17 mouse cellular contexts compared by ENCODE assay signal in the genomic region with DNA sequence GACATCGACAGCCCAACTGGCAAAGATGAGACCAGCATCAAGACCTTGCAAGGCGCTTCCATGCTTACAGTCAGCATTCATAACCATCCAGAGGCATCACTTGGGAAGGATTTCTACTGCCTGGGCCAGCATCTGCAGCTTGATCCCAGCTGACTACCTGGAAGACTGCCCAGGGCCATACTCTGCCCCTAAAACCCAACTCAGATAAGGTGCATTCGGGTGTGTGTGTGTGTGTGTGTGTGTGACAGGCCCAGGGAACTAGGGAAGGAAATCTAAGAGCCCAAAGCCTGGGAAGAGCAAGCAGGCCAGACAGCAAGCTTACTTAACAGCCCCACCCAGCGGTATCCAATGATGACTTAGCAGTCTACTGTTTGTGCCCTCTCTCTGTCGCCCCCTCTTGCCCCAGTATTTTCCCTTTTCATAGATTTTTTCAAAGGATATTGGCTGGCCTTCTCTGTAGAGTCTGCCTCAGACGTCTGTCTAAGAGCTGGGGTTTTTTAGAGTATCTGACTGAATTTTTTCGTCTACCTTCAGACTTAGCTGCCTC. TPM values are rescaled to one million over a fixed set of nuclear protein-coding genes. Genes with fewer than 3 reads are reported as not detected.
DNase-seq lines count a peak whose midpoint lies in the region; ATAC-seq and TF ChIP-seq lines count a peak whose summit lies in the region.
"Had no signal": no experiment of that assay in that cellular context is flagged by ENCODE, and none has a peak within 500 bp of the region (broad histone marks: within the 10 kb centered on the region; RNA-seq: fewer than 3 reads in every experiment).

No protein-coding gene starts in this region.

- no peaks in the 10 kb centered on the region for H3K9me3 ChIP-seq in intestine, postnatal 0 days (ENCODE audit: control insufficient read depth)
- H3K9me3 ChIP-seq in intestine, embryonic 15.5 days: no peaks in the 10 kb centered on the region
- H3K9me3 ChIP-seq in E14TG2a.4 (ENCODE audit: low read length): no peaks in the 10 kb centered on the region
- H3K9me3 ChIP-seq: liver, embryonic 15.5 days; neural tube, embryonic 15.5 days had no signal

- no peak overlapping the region for H3K9ac ChIP-seq in intestine, postnatal 0 days (ENCODE audit: low read depth, low read length)
- no peak overlapping the region for H3K9ac ChIP-seq in intestine, embryonic 15.5 days
- H3K9ac ChIP-seq: liver, embryonic 15.5 days; neural tube, embryonic 15.5 days had no signal

- H3K4me1 ChIP-seq in intestine, postnatal 0 days (replicated peaks; ENCODE audit: control insufficient read depth, insufficient read depth, low read length): no peaks in the 10 kb centered on the region
- H3K4me1 ChIP-seq in intestine, embryonic 15.5 days (replicated peaks): no peaks in the 10 kb centered on the region
- peaks cover 56% of the 10 kb centered on the region for H3K4me1 ChIP-seq in E14TG2a.4 (replicated peaks; ENCODE audit: low read depth, low read length)

- H3K4me2 ChIP-seq in intestine, postnatal 0 days (replicated peaks; ENCODE audit: low read depth): no peak overlapping the region
- H3K4me2 ChIP-seq in intestine, embryonic 15.5 days (replicated peaks): no peak overlapping the region
- H3K4me2 ChIP-seq: liver, embryonic 15.5 days; neural tube, embryonic 15.5 days had no signal

- ATAC-seq in intestine, postnatal 0 days: no peak
- no peak for ATAC-seq in intestine, embryonic 15.5 days
- no peak for ATAC-seq in megakaryocyte, adult 5-6 weeks (ENCODE audit: poor library complexity, severe bottlenecking)
- ATAC-seq: Patski had no signal

- 0 out of 2 replicates have a peak, but pooled peaks cover 6% of the 10 kb centered on the region for H3K36me3 ChIP-seq in intestine, postnatal 0 days (ENCODE audit: control insufficient read depth, insufficient read depth)
- peaks cover 6% of the 10 kb centered on the region; the same call in 1 of the 2 replicates for H3K36me3 ChIP-seq in intestine, embryonic 15.5 days
- no peaks in the 10 kb centered on the region for H3K36me3 ChIP-seq in E14TG2a.4 (ENCODE audit: insufficient read depth, low read length)
- H3K36me3 ChIP-seq: liver, embryonic 15.5 days had no signal

- peak; percentile 19; the same call in 1 of the 2 replicates for TF ChIP-seq CTCF in intestine, postnatal 0 days (IDR thresholded peaks at IDR 0.05; ENCODE audit: low read depth)
- TF ChIP-seq CTCF in E14TG2a.4 (conservative IDR thresholded peaks at IDR 0.05; ENCODE audit: low read length): peak; percentile 22; the same call in 1 of the 2 replicates

- DNase-seq in cerebellum, postnatal 10 days: peak; percentile 66 to 72
- DNase-seq in cerebellum, adult 9-10 months: no peak
- DNase-seq in ZHBTc4 (ENCODE audit: low read depth, low spot score): peak; percentile 44
- DNase-seq in neural tube, embryonic 10.5 days (ENCODE audit: extremely low spot score, low spot score): no peak
- DNase-seq: adrenal gland, adult 8-10 months; B cell, adult 2 months; kidney, adult 18-20 months; right cerebral cortex, postnatal 25 days; thymus, postnatal 25 days had no signal

- no peak overlapping the region for H3K27ac ChIP-seq in intestine, postnatal 0 days (ENCODE audit: low read depth, low read length)
- no peak overlapping the region for H3K27ac ChIP-seq in intestine, embryonic 15.5 days
- H3K27ac ChIP-seq: liver, embryonic 15.5 days; macrophage; neural tube, embryonic 15.5 days had no signal

- no peak overlapping the region for H3K4me3 ChIP-seq in intestine, postnatal 0 days (ENCODE audit: low read depth, low read length)
- H3K4me3 ChIP-seq in intestine, embryonic 15.5 days (replicated peaks): no peak overlapping the region
- no peak overlapping the region for H3K4me3 ChIP-seq in E14TG2a.4 (replicated peaks; ENCODE audit: low read length)
- H3K4me3 ChIP-seq: liver, embryonic 15.5 days; neural tube, embryonic 15.5 days had no signal

- H3K27me3 ChIP-seq in intestine, postnatal 0 days (replicated peaks; ENCODE audit: control insufficient read depth, insufficient read depth, low read length): no peaks in the 10 kb centered on the region
- no peaks in the 10 kb centered on the region for H3K27me3 ChIP-seq in intestine, embryonic 15.5 days (replicated peaks)
- H3K27me3 ChIP-seq in E14TG2a.4 (ENCODE audit: insufficient read depth, low read length): 0 out of 2 replicates have a peak, but pooled peaks cover 3% of the 10 kb centered on the region
- H3K27me3 ChIP-seq: liver, embryonic 15.5 days; neural tube, embryonic 15.5 days; Patski had no signal

- 62% methylated on average over 7 of the region's 7 CpGs for WGBS in intestine, postnatal 0 days
- WGBS in intestine, embryonic 15.5 days: 66% methylated on average over 7 of the region's 7 CpGs

RNA-seq across cellular contexts. Expression of gene Slc4a11, which starts 57.8 kb away (rescaled TPM):
- polyA plus RNA-seq in intestine, postnatal 0 days (2015; fragmentation: Nextera tagmentation; extraction: Ambion mirVana): 0.14 TPM in 1 of 2 replicates, not detected in the other
- 0.13 and 0.21 TPM in 2 replicates for polyA plus RNA-seq in intestine, embryonic 15.5 days (2015; fragmentation: Nextera tagmentation; extraction: Ambion mirVana)
- total RNA-seq in megakaryocyte, adult 5-6 weeks (2015): 0.16 TPM in 1 of 2 replicates, not detected in the other
- not detected in 2 replicates for total RNA-seq in megakaryocyte, adult 5-6 weeks (2017)

Comparison
In these comparisons a context has a peak if more than half of its experiments do, and no peak if none do; other contexts are left out.
1. DNase-seq: peak in cerebellum, postnatal 10 days (2 of 2) and ZHBTc4 (single experiment); none in cerebellum, adult 9-10 months (single experiment) and neural tube, embryonic 10.5 days (single experiment).